Mouse (Mus musculus) right cerebral cortex, postnatal 14 days (tissue): ENCODE data around the gene Maoa.

Source experiments
- DNase-seq: peaks from one replicate; pipeline ENCODE4 v3.0.0; 2022

Gene Maoa

GRCm38 (mm10) chrX:16619034-16619929, at the start of gene Maoa:
Maoa (plus strand) TSS chrX:16619698.
- peak; percentile 67 for DNase-seq

- DNase-seq: peak; percentile 87
Measured at GRCm38 (mm10) chrX:16618225-16619033, 1.1 kb upstream of the Maoa start.

- no peak for DNase-seq
Measured at GRCm38 (mm10) chrX:16656511-16656910, 37.0 kb downstream of the Maoa start.

GRCm38 (mm10) chrX:16706094-16706493, 86.6 kb downstream of the Maoa start:
- DNase-seq: no peak

GRCm38 (mm10) chrX:16714033-16714432, 94.5 kb downstream of the Maoa start:
- DNase-seq: no peak
